Mouse (Mus musculus) CD8-positive naive resting alpha-beta T cell, adult 2 months (primary cell): ENCODE results near the gene Myb.

Source experiments
- DNase-seq, 2 experiments: peaks; one replicate each; pipeline ENCODE4 v3.0.0; 2022; ENCODE audit warnings: low read depth in 2 of 2, low spot score in 2 of 2

The Myb gene

GRCm38 (mm10) chr10:21160537-21161358 is at the start of gene Myb:
Gene Myb (minus strand): TSS chr10:21160984.
- DNase-seq = peak; percentile 44 to 59

- DNase-seq = no peak
These were observed 46.6 kb upstream of the Myb start for GRCm38 (mm10) chr10:21207378-21207777.

DNA sequence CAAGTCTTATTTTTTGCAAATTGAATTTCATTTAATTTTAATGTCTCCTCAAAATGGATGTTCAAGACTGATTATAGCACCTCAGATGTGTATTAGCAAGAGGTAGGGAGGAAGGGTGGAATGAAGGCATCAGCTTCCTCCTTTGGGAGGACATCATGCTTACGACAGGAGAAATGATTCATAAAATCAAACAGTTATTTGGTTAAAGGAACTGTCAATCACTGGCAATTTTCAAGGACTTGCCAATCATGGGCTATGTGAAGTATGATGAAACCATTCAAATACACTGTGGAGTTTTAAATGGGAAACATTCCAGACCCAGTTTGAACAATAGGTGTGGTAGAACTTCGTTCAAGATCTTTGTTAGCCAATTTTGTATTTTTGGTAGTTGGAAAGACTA is 45.4 kb upstream of the Myb start:
- no peak for DNase-seq

- DNase-seq = no peak
These were observed 43.8 kb upstream of the Myb start for GRCm38 (mm10) chr10:21204496-21205085.

GRCm38 (mm10) chr10:21203886-21204285 is 43.1 kb upstream of the Myb start:
- DNase-seq = no peak

DNA sequence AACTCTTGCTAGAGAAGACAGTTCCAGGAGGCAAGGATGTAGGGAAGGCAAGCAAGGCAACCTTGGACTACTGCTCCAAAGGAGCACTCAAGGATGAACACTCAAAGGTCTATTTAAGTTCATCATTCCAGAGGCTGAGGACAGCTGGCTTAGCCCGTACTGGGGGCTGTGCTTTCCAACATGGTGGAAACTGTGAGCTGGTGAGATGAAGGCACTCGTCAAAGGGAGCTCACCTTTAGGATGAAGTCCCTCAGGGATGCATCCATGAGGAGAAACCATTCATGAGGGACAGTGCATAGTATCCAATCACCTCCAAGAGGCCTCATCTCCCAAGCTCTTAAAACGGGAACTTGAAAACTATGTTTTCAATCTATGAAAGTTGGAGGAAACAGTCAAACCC is 42.7 kb upstream of the Myb start:
- DNase-seq = no peak

- no peak for DNase-seq
These were observed 40.0 kb upstream of the Myb start for GRCm38 (mm10) chr10:21200761-21201160.

- no peak for DNase-seq
These were observed 39.5 kb upstream of the Myb start for GRCm38 (mm10) chr10:21200322-21200721.

GRCm38 (mm10) chr10:21196646-21197116 is 35.9 kb upstream of the Myb start:
- peak; percentile 39 to 46 for DNase-seq

DNA sequence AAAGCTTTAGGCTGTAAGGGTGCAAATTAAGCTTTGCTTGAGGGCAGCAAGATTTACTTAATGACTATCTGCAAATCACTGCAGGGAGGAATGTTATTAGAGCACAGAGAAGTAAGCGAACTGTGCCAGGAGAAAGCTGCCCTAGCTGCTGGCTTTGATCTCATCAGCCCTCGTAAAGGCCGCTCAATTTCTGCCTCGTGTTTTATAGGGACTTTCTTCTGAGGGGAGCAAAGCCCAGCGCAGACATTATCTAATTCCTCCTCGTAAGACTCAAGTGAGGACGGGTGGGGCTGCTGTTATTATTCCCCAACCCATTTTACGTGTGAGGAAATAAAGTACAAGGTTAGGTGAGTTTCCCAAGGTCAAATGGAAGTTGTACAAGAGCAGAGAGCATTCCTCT is 34.8 kb upstream of the Myb start:
- no peak for DNase-seq

GRCm38 (mm10) chr10:21193935-21194505 is 33.2 kb upstream of the Myb start:
- DNase-seq = no peak

DNA sequence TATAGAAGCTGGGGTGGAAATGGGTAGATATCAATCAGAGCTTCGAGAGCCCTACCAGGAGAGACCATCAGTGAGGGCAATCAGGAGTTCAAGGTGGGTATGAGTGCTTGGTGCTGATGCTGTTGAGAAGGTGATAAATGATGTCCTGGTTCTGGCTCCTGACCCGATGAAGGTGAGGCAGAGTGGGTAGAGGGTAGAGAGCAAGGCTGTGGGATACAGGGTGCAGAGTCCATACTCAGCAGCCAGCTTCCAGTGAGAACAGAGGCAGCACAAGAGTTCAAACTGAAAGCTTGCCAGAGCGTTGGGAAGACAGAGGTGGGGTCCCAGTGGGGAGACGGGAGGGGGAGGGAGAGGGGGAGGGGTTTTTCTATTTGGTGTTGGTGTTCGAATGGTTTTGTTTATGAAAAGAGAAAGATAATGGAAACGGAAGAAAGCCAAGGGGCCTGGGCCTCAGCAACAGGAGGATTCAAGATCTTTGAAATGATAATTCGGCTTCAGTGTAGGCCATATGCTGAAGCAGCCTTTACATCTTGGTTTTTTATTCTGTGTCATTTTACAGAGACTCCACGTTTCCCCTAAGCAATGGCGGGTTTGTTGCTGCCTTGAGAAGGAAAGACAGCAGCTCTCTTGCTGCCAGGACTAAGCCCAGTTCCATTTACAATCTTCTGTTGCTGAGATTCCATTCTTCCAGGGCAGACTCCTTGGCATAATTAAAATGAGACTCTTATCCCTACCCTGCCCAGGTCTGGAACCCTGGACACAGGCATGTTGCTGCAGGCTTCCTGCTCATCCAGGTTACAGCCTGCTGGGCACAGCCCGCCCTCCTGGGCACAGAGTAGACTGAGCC is 32.5 kb upstream of the Myb start:
- DNase-seq = no peak

- DNase-seq = no peak
These were observed 31.7 kb upstream of the Myb start for GRCm38 (mm10) chr10:21192436-21192835.

GRCm38 (mm10) chr10:21189756-21190397 is 29.1 kb upstream of the Myb start:
- DNase-seq = no peak

- DNase-seq = no peak
These were observed 28.5 kb upstream of the Myb start for GRCm38 (mm10) chr10:21189275-21189601.

GRCm38 (mm10) chr10:21188564-21189274 is 27.9 kb upstream of the Myb start:
- peak; percentile 20 to 51 for DNase-seq

DNA sequence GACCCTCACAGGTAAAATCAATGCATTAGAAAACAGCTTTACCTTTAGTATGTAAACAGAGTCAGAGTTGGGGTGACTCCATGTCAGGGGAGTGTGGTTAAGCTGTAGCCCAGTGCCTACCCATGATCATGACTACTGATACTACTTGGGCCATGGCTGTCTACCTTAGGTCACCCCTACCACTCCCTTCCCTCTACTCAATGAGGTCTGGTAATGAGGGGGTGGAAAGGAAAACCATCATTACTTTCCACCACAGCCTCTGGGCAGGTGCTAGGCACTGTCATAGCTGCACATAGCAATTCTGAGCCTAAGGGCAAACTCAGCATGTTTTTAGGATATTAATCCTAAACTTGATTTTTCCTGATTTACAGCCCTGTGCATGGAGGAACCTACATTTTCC is 27.1 kb upstream of the Myb start:
- DNase-seq = no peak

DNA sequence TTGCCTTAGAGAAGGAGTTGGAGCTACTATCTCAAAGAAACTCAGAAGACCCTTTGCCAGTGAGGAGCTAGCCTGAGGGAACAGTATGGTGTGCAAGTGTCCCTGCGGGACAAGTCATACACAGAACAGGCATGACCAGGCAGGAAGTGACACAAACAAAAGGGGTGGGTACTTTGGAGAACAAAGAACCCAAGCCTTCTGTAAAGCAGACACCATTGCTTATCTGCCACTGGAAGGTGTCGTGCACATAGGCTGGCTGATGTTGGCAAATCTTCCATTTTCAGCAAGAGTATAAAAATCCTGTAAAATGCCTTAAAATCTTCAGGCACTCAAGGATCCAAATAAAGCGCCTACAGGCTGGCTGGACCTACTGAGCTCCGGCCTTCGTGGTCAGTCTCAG is 25.9 kb upstream of the Myb start:
- peak; percentile 14 to 54 for DNase-seq

- DNase-seq = peak; percentile 35 to 37
These were observed 17.9 kb upstream of the Myb start for GRCm38 (mm10) chr10:21178711-21179110.

DNA sequence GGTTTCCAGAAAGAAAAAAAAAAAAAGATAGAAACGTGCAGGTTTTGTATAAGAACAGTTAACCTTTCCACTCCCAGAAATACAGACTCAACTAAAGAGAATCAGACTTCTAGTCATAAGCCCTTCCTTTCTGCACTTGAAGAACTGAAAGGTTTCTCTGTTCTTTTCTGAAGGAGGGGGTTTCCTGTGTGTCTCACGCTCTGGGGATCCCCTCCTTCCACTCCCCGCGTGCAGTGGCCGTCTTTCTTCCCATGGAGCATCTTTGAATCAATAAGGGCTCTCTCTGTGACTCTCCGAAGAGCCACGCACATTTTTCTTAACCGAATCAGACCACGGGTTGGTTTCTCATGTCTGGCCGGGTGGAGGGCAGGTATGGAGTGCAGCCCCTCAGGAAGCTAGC is 17.5 kb upstream of the Myb start:
- DNase-seq = peak in 1 of 2 experiments; percentile 12
